Mouse (Mus musculus): ENCODE measurements around the gene Usp16.

GRCm38 (mm10) chr16:87455180-87455611 lies 693 bp downstream of the Usp16 start:
- TF ChIP-seq ZC3H11A (IDR thresholded peaks at IDR 0.05; ENCODE audit: borderline replicate concordance, low read depth, low read length) (no peak), CHD2 (IDR thresholded peaks at IDR 0.05; ENCODE audit: low read depth, low read length) (no peak)
